Mouse (Mus musculus) intestine, embryonic 14.5 days (tissue): Measurements from ENCODE around the gene Cd200. TPM values are rescaled to one million over a fixed set of nuclear protein-coding genes. Genes with fewer than 3 reads are reported as not detected.

Source experiments
- ATAC-seq: fragments of 200-750 bp; cut with Nextera tagmentation; replicated peaks from 2 replicates; pipeline ENCODE4 v1.8.0; 2017; ENCODE audit warnings: low read depth, moderate number of reproducible peaks, moderate TSS enrichment, moderate library complexity; ENCODE audit not compliant: low FRiP score, low TSS enrichment
- DNase-seq: peaks from one replicate; pipeline ENCODE4 v3.0.0-alpha.2; 2018; ENCODE audit warnings: low spot score
- H3K27ac ChIP-seq: fragments of 300-500 bp; sonication (generic); 2 replicates; pipeline ENCODE4 v1.5.1; 2014; ENCODE audit warnings: low read depth, mild to moderate bottlenecking, control low read depth
- H3K27me3 ChIP-seq: fragments of 300-500 bp; sonication (generic); replicated peaks from 2 replicates; pipeline ENCODE4 v1.6.1; 2014; ENCODE audit warnings: low read length, control low read depth; ENCODE audit not compliant: control insufficient read depth, insufficient read depth
- H3K36me3 ChIP-seq: fragments of 300-500 bp; sonication (generic); 2 replicates; pipeline ENCODE4 v1.6.1; 2014; ENCODE audit warnings: low read length, control low read depth; ENCODE audit not compliant: control insufficient read depth, insufficient read depth
- H3K4me1 ChIP-seq: fragments of 300-500 bp; sonication (generic); replicated peaks from 2 replicates; pipeline ENCODE4 v1.6.1; 2014; ENCODE audit warnings: low read length, control low read depth, mixed read lengths; ENCODE audit not compliant: control insufficient read depth, insufficient read depth
- H3K4me2 ChIP-seq: fragments of 300-500 bp; sonication (generic); 2 replicates; pipeline ENCODE4 v1.6.1; 2014; ENCODE audit warnings: low read length
- H3K4me3 ChIP-seq: fragments of 300-500 bp; sonication (generic); 2 replicates; pipeline ENCODE4 v1.5.1; 2014; ENCODE audit warnings: low read depth, low read length, control low read depth, mixed read lengths
- H3K9ac ChIP-seq: fragments of 300-500 bp; sonication (generic); 2 replicates; pipeline ENCODE4 v1.6.1; 2014; ENCODE audit warnings: mild to moderate bottlenecking, low read length
- H3K9me3 ChIP-seq: fragments of 300-500 bp; sonication (generic); 2 replicates; pipeline ENCODE4 v1.6.1; 2016; ENCODE audit warnings: low read length, control low read depth; ENCODE audit not compliant: control insufficient read depth
- WGBS: fragments of 180-500 bp; shearing (Covaris S2); extraction: QIAGEN DNeasy Blood & Tissue Kit; methylation state at CpG from one replicate; pipeline ENCODE4 v1.1.7; 2014; 5-methylcytosine and 5-hydroxymethylcytosine counted together
- polyA plus RNA-seq: library from polyadenylated mRNA; unstranded; fragments of >200 nt; fragmentation: Nextera tagmentation; extraction: Ambion mirVana; gene quantifications from 2 replicates; pipeline ENCODE4 v1.2.1, GENCODE M21; 2014

The Cd200 gene
- polyA plus RNA-seq, 1 experiment from 2014 or later = 41.7 TPM

- Histone ChIP-seq H3K4me3 (no peak overlapping the region), H3K4me1 (no peaks in the 10 kb centered on the region), H3K27ac (no peak overlapping the region), H3K9me3 (no peaks in the 10 kb centered on the region), H3K4me2 (no peak overlapping the region), H3K27me3 (no peaks in the 10 kb centered on the region), H3K9ac (no peak overlapping the region), H3K36me3 (no peaks in the 10 kb centered on the region)
- ATAC-seq (no peak), DNase-seq (no peak)
- 59% methylated on average over 1 of the region's 1 CpGs for WGBS
Measured at GRCm38 (mm10) chr16:45336478-45336877, 72.4 kb downstream of the Cd200 start.

GRCm38 (mm10) chr16:45334891-45335290 lies 74.0 kb downstream of the Cd200 start:
- no peaks in the 10 kb centered on the region for H3K4me1 ChIP-seq
- no peak overlapping the region for H3K4me3 ChIP-seq
- H3K9me3 ChIP-seq = no peaks in the 10 kb centered on the region
- no peak for ATAC-seq
- no peaks in the 10 kb centered on the region for H3K27me3 ChIP-seq
- no peak for DNase-seq
- 87% methylated on average over 5 of the region's 5 CpGs for WGBS
- no peak overlapping the region for H3K27ac ChIP-seq
- no peak overlapping the region for H3K4me2 ChIP-seq
- no peaks in the 10 kb centered on the region for H3K36me3 ChIP-seq
- no peak overlapping the region for H3K9ac ChIP-seq

- H3K9ac ChIP-seq = no peak overlapping the region
- no peaks in the 10 kb centered on the region for H3K9me3 ChIP-seq
- H3K36me3 ChIP-seq = no peaks in the 10 kb centered on the region
- no peak overlapping the region for H3K4me2 ChIP-seq
- no peak for DNase-seq
- ATAC-seq = no peak
- WGBS = 88% methylated on average over 2 of the region's 2 CpGs
- H3K4me1 ChIP-seq = no peaks in the 10 kb centered on the region
- no peaks in the 10 kb centered on the region for H3K27me3 ChIP-seq
- no peak overlapping the region for H3K4me3 ChIP-seq
- no peak overlapping the region for H3K27ac ChIP-seq
Measured at GRCm38 (mm10) chr16:45334376-45334765, 74.5 kb downstream of the Cd200 start.

DNA sequence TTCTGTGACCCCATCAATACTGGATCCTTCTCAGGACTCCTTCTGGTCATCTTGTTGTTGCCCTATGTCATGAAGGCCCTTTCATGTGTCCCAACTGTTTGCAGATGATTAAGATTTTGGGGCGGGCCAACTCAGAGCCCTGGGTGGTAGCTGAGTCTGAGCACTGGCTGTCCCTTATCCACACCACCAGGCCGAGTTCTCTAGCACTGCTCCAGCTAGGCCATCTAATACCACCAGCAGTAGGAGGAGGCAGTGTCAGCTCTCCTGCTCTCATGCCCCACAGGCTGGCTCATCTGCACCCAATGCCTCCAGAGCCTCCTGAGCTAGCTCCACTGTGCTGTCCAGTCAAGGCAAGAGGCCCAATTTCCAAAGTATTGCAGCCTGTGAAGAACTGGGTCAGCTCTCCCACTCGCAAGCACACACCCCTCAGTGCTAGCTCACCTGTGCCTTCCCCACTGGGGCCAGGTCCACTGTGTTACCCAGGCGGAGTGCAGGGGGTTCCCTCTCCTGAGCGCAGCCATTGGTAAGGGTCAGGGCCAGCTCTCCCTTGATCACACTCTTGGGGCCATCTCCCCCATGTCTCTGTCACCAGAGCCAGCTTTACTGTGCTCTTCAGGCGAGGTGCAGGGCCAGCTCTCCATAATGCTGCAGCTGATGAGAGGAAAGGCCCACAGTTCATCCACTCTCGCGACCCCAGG lies 75.0 kb downstream of the Cd200 start:
- no peaks in the 10 kb centered on the region for H3K9me3 ChIP-seq
- no peaks in the 10 kb centered on the region for H3K27me3 ChIP-seq
- H3K4me3 ChIP-seq = no peak overlapping the region
- H3K27ac ChIP-seq = no peak overlapping the region
- no peaks in the 10 kb centered on the region for H3K4me1 ChIP-seq
- 83% methylated on average over 8 of the region's 8 CpGs for WGBS
- H3K36me3 ChIP-seq = no peaks in the 10 kb centered on the region
- H3K9ac ChIP-seq = no peak overlapping the region
- no peak overlapping the region for H3K4me2 ChIP-seq
- ATAC-seq (no peak), DNase-seq (no peak)

DNA sequence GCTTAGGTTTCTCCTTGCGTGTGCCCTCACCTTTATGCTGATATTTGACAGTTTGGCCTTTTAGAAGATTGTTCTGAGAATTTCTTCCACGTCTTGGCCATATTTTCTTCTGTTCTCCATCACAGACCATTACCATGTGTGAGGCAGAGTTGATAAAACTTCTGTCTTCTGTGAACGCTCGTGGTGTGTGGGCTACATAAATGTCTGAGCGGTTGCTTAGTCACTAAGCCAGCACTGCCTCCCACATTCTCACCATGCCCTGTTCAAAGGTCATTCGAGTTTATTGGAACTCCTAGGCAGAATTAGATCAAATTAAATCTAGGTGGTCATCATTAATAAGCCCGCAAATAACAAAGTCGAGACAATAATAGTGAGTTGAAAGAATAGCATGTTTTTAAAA lies 76.3 kb downstream of the Cd200 start:
- WGBS = 75% methylated on average over 8 of the region's 8 CpGs
- ATAC-seq = no peak

More for the DNA sequence above, 76.3 kb downstream of the Cd200 start:
- H3K4me2 ChIP-seq = no peak overlapping the region
- H3K9me3 ChIP-seq = no peaks in the 10 kb centered on the region
- H3K36me3 ChIP-seq = no peaks in the 10 kb centered on the region
- H3K4me1 ChIP-seq = no peaks in the 10 kb centered on the region
- no peaks in the 10 kb centered on the region for H3K27me3 ChIP-seq
- no peak for DNase-seq
- no peak overlapping the region for H3K9ac ChIP-seq
- H3K4me3 ChIP-seq = no peak overlapping the region
- no peak overlapping the region for H3K27ac ChIP-seq

Other genes with a start within 250 kb of the Cd200 start
- gene Btla, start 184.7 kb downstream of the Cd200 start, polyA plus RNA-seq = 0.34 and 0.39 TPM in 2 replicates
- 1.5 and 1.8 TPM in 2 replicates for gene Gm609, start 83.9 kb upstream of the Cd200 start, polyA plus RNA-seq
- gene Gm17783, start 123.0 kb upstream of the Cd200 start, polyA plus RNA-seq = 1.9 and 4.1 TPM in 2 replicates
- gene Slc9c1, start 126.3 kb upstream of the Cd200 start, polyA plus RNA-seq = not detected in 2 replicates
- 0.09 TPM in 2 replicates for gene Gcsam, start 201.3 kb upstream of the Cd200 start, polyA plus RNA-seq
- gene BC016579, start 245.0 kb upstream of the Cd200 start, polyA plus RNA-seq = 1.9 and 2.7 TPM in 2 replicates